Mouse (Mus musculus) G1E (cell line): Measurements from ENCODE around the gene Igf1.

Source experiments
- CTCF ChIP-seq: IDR thresholded peaks from 2 replicates; pipeline ENCODE4 v1.5.1; 2012; ENCODE audit warnings: low read depth, low read length, inconsistent platforms, mixed read lengths
- GATA1 ChIP-seq: IDR thresholded peaks from 2 replicates; pipeline ENCODE4 v1.6.1; 2012; ENCODE audit warnings: borderline replicate concordance, low read length, inconsistent platforms, mixed read lengths
- POLR2AphosphoS5 ChIP-seq: IDR thresholded peaks from 2 replicates; pipeline ENCODE4 v1.6.1; 2012; ENCODE audit warnings: low read depth, low read length, inconsistent platforms; ENCODE audit not compliant: insufficient replicate concordance
- TAL1 ChIP-seq: conservative IDR thresholded peaks from 2 replicates; pipeline ENCODE4 v1.6.1; 2012; ENCODE audit warnings: low read depth, low read length, inconsistent platforms, mixed read lengths

GRCm38 (mm10) chr10:87880071-87880785 is 22.2 kb downstream of the Igf1 start:
- TF ChIP-seq CTCF, result no peak
- TF ChIP-seq GATA1, result no peak
- TF ChIP-seq TAL1, result no peak
- no peak for TF ChIP-seq POLR2AphosphoS5
